Comparison of ENCODE assay signal across 14 mouse cellular contexts in genomic region chr1:153903006-153903405, GRCm38 (mm10). TPM values are rescaled to one million over a fixed set of nuclear protein-coding genes. Genes with fewer than 3 reads are reported as not detected.
DNase-seq lines count a peak whose midpoint lies in the region; ATAC-seq and TF ChIP-seq lines count a peak whose summit lies in the region.
"Had no signal": no experiment of that assay in that cellular context is flagged by ENCODE, and none has a peak within 500 bp of the region (broad histone marks: within the 10 kb centered on the region; RNA-seq: fewer than 3 reads in every experiment).

No protein-coding gene starts in this region.

- H3K9me3 ChIP-seq in forebrain, postnatal 0 days (ENCODE audit: low read length) = no peaks in the 10 kb centered on the region
- H3K9me3 ChIP-seq in midbrain, embryonic 14.5 days (ENCODE audit: control insufficient read depth, low read length) = no peaks in the 10 kb centered on the region

- 19% methylated on average over 13 of the region's 13 CpGs for WGBS in forebrain, postnatal 0 days
- WGBS in midbrain, embryonic 14.5 days = 79% methylated on average over 13 of the region's 13 CpGs
- WGBS in thymus, adult 2 months = 98% methylated on average over 13 of the region's 13 CpGs

- H3K27me3 ChIP-seq in forebrain, postnatal 0 days (ENCODE audit: insufficient read depth, low read length) = no peaks in the 10 kb centered on the region
- H3K27me3 ChIP-seq in midbrain, embryonic 14.5 days (ENCODE audit: control insufficient read depth, insufficient read depth, low read length) = no peaks in the 10 kb centered on the region
- H3K27me3 ChIP-seq in thymus, adult 2 months (ENCODE audit: control insufficient read depth, insufficient read depth, low read length) = no peaks in the 10 kb centered on the region

- peak overlapping the region; percentile 19; the same call in 1 of the 2 replicates for H3K9ac ChIP-seq in forebrain, postnatal 0 days
- H3K9ac ChIP-seq in midbrain, embryonic 14.5 days (replicated peaks; ENCODE audit: low read length) = no peak overlapping the region

- peak; percentile 62 for DNase-seq in Muller cell, postnatal 12 days (ENCODE audit: inconsistent ontology term)
- DNase-seq in brain, embryonic 14.5 days (ENCODE audit: low read depth) = peak; percentile 62
- no peak for DNase-seq in forebrain, postnatal 0 days
- DNase-seq in midbrain, embryonic 14.5 days = no peak
- DNase-seq in cerebellum, adult 11 months = no peak
- DNase-seq in adipocyte (ENCODE audit: low spot score) = no peak
- DNase-seq in thymus, adult 2 months = no peak
- no peak for DNase-seq in urinary bladder, postnatal 10 days (ENCODE audit: low spot score)
- DNase-seq: adrenal gland, postnatal 36 days; kidney, adult 11 months had no signal

- H3K4me3 ChIP-seq in forebrain, postnatal 0 days (ENCODE audit: low read depth, low read length) = 0 out of 2 replicates have a peak overlapping the region, but pooled peaks have one; percentile 93
- no peak overlapping the region for H3K4me3 ChIP-seq in midbrain, embryonic 14.5 days (replicated peaks; ENCODE audit: low read depth, low read length)
- no peak overlapping the region for H3K4me3 ChIP-seq in thymus, adult 2 months (ENCODE audit: control insufficient read depth, insufficient read depth, low read length)

- no peak for TF ChIP-seq POLR2A in brain, embryonic 14.5 days (IDR thresholded peaks at IDR 0.05; ENCODE audit: borderline replicate concordance, extremely low read depth, insufficient read depth, insufficient read length, poor library complexity, severe bottlenecking)
- TF ChIP-seq POLR2A in thymus, adult 2 months (IDR thresholded peaks at IDR 0.05; ENCODE audit: control insufficient read depth, extremely low read depth, insufficient read depth, low read length, poor library complexity) = no peak

- peaks cover 20% of the 10 kb centered on the region; the same call in 1 of the 2 replicates for H3K4me1 ChIP-seq in forebrain, postnatal 0 days (ENCODE audit: insufficient read depth)
- H3K4me1 ChIP-seq in midbrain, embryonic 14.5 days (ENCODE audit: control insufficient read depth, insufficient read depth, low read length) = peaks cover 27% of the 10 kb centered on the region
- peaks cover 13% of the 10 kb centered on the region for H3K4me1 ChIP-seq in thymus, adult 2 months (replicated peaks; ENCODE audit: control insufficient read depth, insufficient read depth, low read length)

- peaks cover 55% of the 10 kb centered on the region for H3K36me3 ChIP-seq in forebrain, postnatal 0 days (ENCODE audit: insufficient read depth)
- H3K36me3 ChIP-seq in midbrain, embryonic 14.5 days (ENCODE audit: control insufficient read depth, insufficient read depth, low read length) = peaks cover 51% of the 10 kb centered on the region
- H3K36me3 ChIP-seq in thymus, adult 2 months (ENCODE audit: control insufficient read depth, insufficient read depth, low read length) = peaks cover 47% of the 10 kb centered on the region

- no peak for TF ChIP-seq CTCF in brain, embryonic 14.5 days (IDR thresholded peaks at IDR 0.05; ENCODE audit: borderline replicate concordance, extremely low read depth, insufficient read depth, insufficient read length)
- TF ChIP-seq CTCF in forebrain, postnatal 0 days (IDR thresholded peaks at IDR 0.05; ENCODE audit: low read depth) = no peak
- no peak for TF ChIP-seq CTCF in thymus, adult 2 months (IDR thresholded peaks at IDR 0.05; ENCODE audit: borderline replicate concordance, control insufficient read depth, extremely low read depth, insufficient read depth, low read length, poor library complexity)

- peak overlapping the region; percentile 81 for H3K4me2 ChIP-seq in forebrain, postnatal 0 days (ENCODE audit: low read depth)
- peak overlapping the region; percentile 87 for H3K4me2 ChIP-seq in midbrain, embryonic 14.5 days (ENCODE audit: low read length)

- no peak for ATAC-seq in forebrain, postnatal 0 days
- no peak for ATAC-seq in midbrain, embryonic 14.5 days (ENCODE audit: low FRiP score, low TSS enrichment)

- H3K27ac ChIP-seq in forebrain, postnatal 0 days (ENCODE audit: low read depth, low read length) = no peak overlapping the region
- H3K27ac ChIP-seq in midbrain, embryonic 14.5 days (replicated peaks; ENCODE audit: low read depth, low read length) = no peak overlapping the region
- no peak overlapping the region for H3K27ac ChIP-seq in thymus, adult 2 months (ENCODE audit: control insufficient read depth, insufficient read depth, low read length)

RNA-seq across cellular contexts. Expression of gene Teddm2, which starts 3.0 kb away (rescaled TPM):
- 0.90 and 1.2 TPM in 2 replicates for polyA plus RNA-seq in brain, embryonic 14.5 days (2012; rRNA removed)
- total RNA-seq in forebrain, postnatal 0 days (2014; rRNA removed) = 2.3 and 2.9 TPM in 2 replicates
- 1.7 and 2.5 TPM in 2 replicates for polyA plus RNA-seq in forebrain, postnatal 0 days (2015; fragmentation: Nextera tagmentation; extraction: Ambion mirVana)
- 0.80 and 0.94 TPM in 2 replicates for polyA plus RNA-seq in midbrain, embryonic 14.5 days (2014; fragmentation: Nextera tagmentation; extraction: Ambion mirVana)
- polyA plus RNA-seq in thymus, adult 2 months (2012; rRNA removed) = 0.57 and 0.93 TPM in 2 replicates
- total RNA-seq: granulocyte monocyte progenitor cell, adult 5-6 weeks had no signal

RNA-seq across cellular contexts. Expression of gene Glul, which starts 3.3 kb away (rescaled TPM):
- 151 and 226 TPM in 2 replicates for polyA plus RNA-seq in brain, embryonic 14.5 days (2012; rRNA removed)
- 297 and 313 TPM in 2 replicates for total RNA-seq in forebrain, postnatal 0 days (2014; rRNA removed)
- 254 and 255 TPM in 2 replicates for polyA plus RNA-seq in forebrain, postnatal 0 days (2015; fragmentation: Nextera tagmentation; extraction: Ambion mirVana)
- 130 and 155 TPM in 2 replicates for polyA plus RNA-seq in midbrain, embryonic 14.5 days (2014; fragmentation: Nextera tagmentation; extraction: Ambion mirVana)
- polyA plus RNA-seq in thymus, adult 2 months (2012; rRNA removed) = 153 and 200 TPM in 2 replicates

RNA-seq across cellular contexts. Expression of gene Teddm1a, which starts 11.5 kb away (rescaled TPM):
- not detected in 2 replicates for polyA plus RNA-seq in brain, embryonic 14.5 days (2012; rRNA removed)
- not detected in 2 replicates for total RNA-seq in forebrain, postnatal 0 days (2014; rRNA removed)
- polyA plus RNA-seq in forebrain, postnatal 0 days (2015; fragmentation: Nextera tagmentation; extraction: Ambion mirVana) = 0.11 TPM in 1 of 2 replicates, not detected in the other
- polyA plus RNA-seq in midbrain, embryonic 14.5 days (2014; fragmentation: Nextera tagmentation; extraction: Ambion mirVana) = not detected in 2 replicates
- not detected in 2 replicates for polyA plus RNA-seq in thymus, adult 2 months (2012; rRNA removed)
- total RNA-seq: adrenal gland, postnatal 36 days; granulocyte monocyte progenitor cell, adult 5-6 weeks; left cerebral cortex, postnatal 36 days; MEL; monocyte, adult 5-6 weeks had no signal

RNA-seq across cellular contexts. Expression of gene Teddm1b, which starts 28.9 kb away (rescaled TPM):
- polyA plus RNA-seq in brain, embryonic 14.5 days (2012; rRNA removed) = not detected in 2 replicates
- total RNA-seq in forebrain, postnatal 0 days (2014; rRNA removed) = not detected in 2 replicates
- 0.36 and 0.49 TPM in 2 replicates for polyA plus RNA-seq in forebrain, postnatal 0 days (2015; fragmentation: Nextera tagmentation; extraction: Ambion mirVana)
- 0.50 and 0.55 TPM in 2 replicates for polyA plus RNA-seq in midbrain, embryonic 14.5 days (2014; fragmentation: Nextera tagmentation; extraction: Ambion mirVana)
- 0.19 and 0.26 TPM in 2 replicates for polyA plus RNA-seq in thymus, adult 2 months (2012; rRNA removed)
- total RNA-seq: adrenal gland, postnatal 36 days; granulocyte monocyte progenitor cell, adult 5-6 weeks; left cerebral cortex, postnatal 36 days; MEL; monocyte, adult 5-6 weeks had no signal

RNA-seq across cellular contexts. Expression of gene Rgsl1, which starts 59.1 kb away (rescaled TPM):
- polyA plus RNA-seq in brain, embryonic 14.5 days (2012; rRNA removed) = 0.24 and 0.44 TPM in 2 replicates
- total RNA-seq in forebrain, postnatal 0 days (2014; rRNA removed) = 0.23 and 0.90 TPM in 2 replicates
- polyA plus RNA-seq in forebrain, postnatal 0 days (2015; fragmentation: Nextera tagmentation; extraction: Ambion mirVana) = 0.39 and 0.44 TPM in 2 replicates
- 0.15 and 0.20 TPM in 2 replicates for polyA plus RNA-seq in midbrain, embryonic 14.5 days (2014; fragmentation: Nextera tagmentation; extraction: Ambion mirVana)
- polyA plus RNA-seq in thymus, adult 2 months (2012; rRNA removed) = 0.36 and 0.41 TPM in 2 replicates
- total RNA-seq: granulocyte monocyte progenitor cell, adult 5-6 weeks; MEL; monocyte, adult 5-6 weeks had no signal

Comparison
In these comparisons a context has a peak if more than half of its experiments do, and no peak if none do; other contexts are left out.
1. DNase-seq: peak in Muller cell, postnatal 12 days (single experiment) and brain, embryonic 14.5 days (single experiment); none in forebrain, postnatal 0 days (single experiment), midbrain, embryonic 14.5 days (single experiment), cerebellum, adult 11 months (single experiment), adipocyte (single experiment), thymus, adult 2 months (single experiment) and urinary bladder, postnatal 10 days (single experiment).